Mouse (Mus musculus) hematopoietic stem cell, adult 5-6 weeks (primary cell): Measurements from ENCODE around the gene Gatad2b. TPM values are rescaled to one million over a fixed set of nuclear protein-coding genes. Genes with fewer than 3 reads are reported as not detected.
"Not testable (repeated sequence)": the region's sequence is repeated elsewhere in the genome, so short reads cannot be mapped to it uniquely, and the experiment has no call there.

Experiments
- ATAC-seq, 2 experiments: fragments of 125-278 bp in 1 of 2; replicated peaks in 1 of 2; 2 replicates each; pipeline ENCODE4 v1.8.0; 2016 to 2017; ENCODE audit warnings: inconsistent platforms in 2 of 2, mild to moderate bottlenecking in 2 of 2, moderate number of reproducible peaks in 2 of 2, low read depth in 1 of 2, moderate TSS enrichment in 1 of 2; ENCODE audit not compliant: low FRiP score in 2 of 2, poor library complexity in 2 of 2, severe bottlenecking in 2 of 2, insufficient read depth in 1 of 2, low TSS enrichment in 1 of 2
- total RNA-seq: library from RNA; stranded (forward); fragments of 172-1452, 232-1000 nt; gene quantifications from 2 replicates; pipeline ENCODE4 v1.2.3, GENCODE M21; 2017

Gatad2b gene
- total RNA-seq, 1 experiment from 2014 or later: 34.1 TPM

- no peak for ATAC-seq
These were observed 8.8 kb upstream of the Gatad2b start for GRCm38 (mm10) chr3:90284150-90284549.

DNA sequence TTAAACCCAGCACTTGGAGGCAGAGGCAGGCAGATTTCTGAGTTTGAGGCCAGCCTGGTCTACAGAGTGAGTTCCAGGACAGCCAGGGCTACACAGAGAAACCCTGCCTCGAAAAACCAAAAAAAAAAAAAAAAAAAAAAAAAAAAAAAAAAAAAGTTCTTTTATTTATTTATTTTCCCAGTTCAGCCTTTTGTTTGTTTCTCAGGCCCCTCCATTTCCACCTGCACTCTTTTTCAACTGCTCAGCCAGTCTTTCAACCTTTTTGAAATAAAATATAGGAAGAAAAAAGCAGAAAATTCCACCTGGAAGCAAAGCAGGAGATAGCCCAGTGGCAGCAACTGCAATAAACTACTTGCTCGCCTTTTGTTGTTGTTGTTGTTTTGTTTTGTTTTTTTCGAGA is 3.6 kb upstream of the Gatad2b start:
- not testable (repeated sequence) for ATAC-seq

DNA sequence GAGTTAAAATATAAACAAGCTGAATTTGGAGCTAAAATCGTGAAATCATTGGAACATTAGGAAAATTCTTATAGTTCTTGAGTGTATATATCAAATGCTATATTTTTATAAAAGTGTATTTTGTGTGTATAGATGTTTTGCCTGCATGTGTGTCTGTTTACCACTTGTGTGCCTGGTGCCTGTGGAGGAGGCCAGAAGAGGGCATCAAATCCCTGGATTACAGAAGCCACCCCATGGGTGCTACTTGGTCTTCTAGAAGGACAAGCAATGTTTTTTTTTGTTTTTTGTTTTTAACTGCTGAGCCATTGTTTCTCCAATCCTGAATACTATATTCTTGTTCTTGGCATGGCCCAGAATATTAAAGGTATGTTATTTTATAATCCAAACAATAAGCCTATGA is 2.4 kb upstream of the Gatad2b start:
- no peak for ATAC-seq

GRCm38 (mm10) chr3:90291982-90292344 is 1.0 kb upstream of the Gatad2b start:
- no peak for ATAC-seq

DNA sequence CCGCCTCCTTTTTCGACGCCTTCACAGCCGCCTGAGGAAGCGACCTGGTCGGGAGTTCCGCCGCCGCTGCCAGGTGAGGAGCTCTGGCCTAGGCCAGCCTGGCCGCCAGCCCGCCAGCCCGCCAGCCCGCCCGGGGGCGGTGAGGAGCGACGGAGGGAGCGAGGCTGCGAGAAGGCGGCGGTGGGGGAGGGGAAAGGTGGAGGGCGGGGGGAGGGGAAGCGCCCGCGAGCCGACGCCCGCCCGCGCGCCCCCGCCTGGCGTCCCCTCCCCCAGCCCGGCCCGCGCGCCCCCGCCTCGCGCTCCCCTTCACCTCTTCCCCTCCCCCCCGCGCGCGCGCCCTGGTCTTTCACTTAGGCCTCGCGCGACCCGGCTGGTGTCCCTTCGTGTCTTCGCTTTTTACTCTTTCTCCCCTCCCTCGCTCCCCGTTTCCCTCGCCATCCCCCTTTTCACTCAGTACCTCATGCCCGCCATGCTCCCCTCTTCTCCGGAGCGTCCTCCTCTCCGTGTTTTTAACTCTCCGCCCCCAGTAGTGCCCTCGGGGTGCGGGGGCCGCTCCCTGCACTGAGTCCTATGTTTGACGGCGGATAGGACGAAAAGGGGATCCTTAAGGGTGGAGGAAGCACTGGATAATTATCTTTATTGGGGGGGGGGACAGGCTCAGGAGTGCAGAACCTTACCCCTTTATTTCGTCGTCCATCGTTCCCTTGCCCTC is 530 bp downstream of the Gatad2b start:
- ATAC-seq: peak in 1 of 2 experiments; percentile 1; a peak in 1 of 4 replicates

- no peak for ATAC-seq
These were observed 1.1 kb downstream of the Gatad2b start for GRCm38 (mm10) chr3:90294064-90294440.

DNA sequence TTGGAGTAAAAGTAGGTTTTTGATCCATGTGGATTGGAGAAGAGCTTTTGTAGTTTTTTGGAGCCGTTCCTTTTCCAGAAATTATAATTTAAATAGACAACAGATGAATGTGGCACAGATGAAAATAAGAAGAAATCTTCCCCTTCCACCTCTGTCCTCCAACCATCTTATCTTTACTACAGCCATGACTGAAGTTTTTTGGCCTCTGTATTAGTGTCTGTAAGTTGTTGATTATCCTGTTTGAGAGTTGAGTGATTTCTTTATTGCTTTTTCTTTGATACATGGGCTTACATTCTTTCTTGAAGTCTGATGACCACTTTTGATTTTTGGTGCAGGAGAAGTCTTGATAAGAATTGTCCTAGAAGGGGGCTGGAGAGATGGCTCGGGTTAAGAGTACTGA is 1.7 kb downstream of the Gatad2b start:
- ATAC-seq: no peak

DNA sequence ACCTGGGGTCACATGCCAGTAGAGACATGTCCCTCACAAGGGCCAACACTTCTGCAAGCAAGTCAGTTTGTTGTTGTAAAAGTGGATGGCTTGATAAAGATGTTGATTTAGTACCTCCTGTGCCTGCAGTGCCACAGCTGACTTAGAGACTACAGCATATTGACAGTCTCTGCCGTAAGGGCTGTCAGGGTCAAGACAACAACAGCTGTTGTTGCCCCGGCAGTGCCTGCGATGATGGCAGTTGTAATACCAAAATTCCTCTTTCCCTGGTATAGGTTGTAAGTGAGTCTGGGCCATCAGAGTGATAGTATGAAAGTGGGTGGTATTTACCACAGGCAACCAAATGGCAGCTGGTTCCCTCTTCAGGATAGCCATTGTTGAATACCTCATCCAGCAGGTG is 12.8 kb downstream of the Gatad2b start:
- no peak for ATAC-seq

DNA sequence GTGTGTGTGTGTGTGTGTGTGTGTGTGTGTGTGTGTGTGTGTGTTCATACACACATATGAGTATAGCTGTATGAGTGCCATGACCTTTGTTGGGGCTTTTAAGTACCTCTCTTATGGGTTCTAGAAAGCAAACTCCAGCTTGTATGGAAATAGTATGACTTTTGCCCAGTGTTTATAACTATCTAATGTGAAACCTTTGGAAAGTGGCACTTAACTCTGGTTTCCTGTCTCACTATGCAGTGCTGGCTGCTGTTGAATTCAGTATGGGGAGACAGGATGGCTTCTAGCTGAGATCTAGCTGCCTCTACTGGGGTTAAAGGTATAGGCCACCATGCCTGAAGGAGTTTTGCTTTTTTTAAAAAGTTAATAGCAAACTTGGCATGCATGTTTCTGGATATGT is 16.6 kb downstream of the Gatad2b start:
- no peak for ATAC-seq

- ATAC-seq: no peak; a peak in 1 of 4 replicates
These were observed 20.4 kb downstream of the Gatad2b start for GRCm38 (mm10) chr3:90313367-90313766.

DNA sequence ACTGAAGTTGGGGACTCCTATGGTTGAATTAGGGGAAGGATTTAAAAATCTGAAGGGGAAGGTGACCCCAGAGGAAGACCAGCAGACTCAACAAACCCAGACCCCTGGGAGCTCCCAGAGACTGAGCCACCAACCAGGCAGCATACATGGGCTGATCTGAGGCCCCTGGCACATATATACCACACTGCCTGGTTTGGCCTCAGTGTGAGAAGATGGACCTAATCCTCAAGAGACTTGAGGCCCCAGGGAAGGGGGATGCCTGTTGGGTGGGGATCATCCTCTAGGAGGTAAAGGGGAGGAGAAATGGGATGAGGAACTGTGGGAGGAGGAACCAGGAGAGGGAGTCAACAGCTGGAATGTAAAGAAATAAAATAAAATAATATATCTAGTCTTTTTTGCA is 21.3 kb downstream of the Gatad2b start:
- no peak for ATAC-seq

- no peak for ATAC-seq
These were observed 29.3 kb downstream of the Gatad2b start for GRCm38 (mm10) chr3:90322289-90322688.

DNA sequence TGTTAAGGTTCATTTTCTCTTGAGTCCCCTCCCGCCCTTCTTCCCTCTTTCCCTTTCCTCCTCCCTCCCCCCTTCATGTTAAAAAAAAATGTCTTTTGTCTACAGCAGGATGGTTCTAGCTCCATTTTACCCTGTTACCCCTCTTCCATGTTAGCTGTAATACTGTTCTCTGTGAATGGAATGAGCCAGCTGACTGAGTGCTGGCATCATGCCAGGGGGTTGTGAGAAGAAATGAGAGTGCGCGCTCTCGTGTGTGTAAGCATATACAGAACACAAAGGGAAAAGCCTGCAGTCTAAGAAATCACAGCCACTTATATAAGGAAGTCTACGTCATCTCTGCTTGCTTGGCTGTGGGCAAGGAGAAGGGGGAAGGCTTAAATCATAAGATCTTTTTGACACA is 30.1 kb downstream of the Gatad2b start:
- peak; percentile 83 to 85 for ATAC-seq

GRCm38 (mm10) chr3:90332485-90332884 is 39.5 kb downstream of the Gatad2b start:
- no peak for ATAC-seq

- ATAC-seq: no peak
These were observed 42.5 kb downstream of the Gatad2b start for GRCm38 (mm10) chr3:90335517-90335916.

DNA sequence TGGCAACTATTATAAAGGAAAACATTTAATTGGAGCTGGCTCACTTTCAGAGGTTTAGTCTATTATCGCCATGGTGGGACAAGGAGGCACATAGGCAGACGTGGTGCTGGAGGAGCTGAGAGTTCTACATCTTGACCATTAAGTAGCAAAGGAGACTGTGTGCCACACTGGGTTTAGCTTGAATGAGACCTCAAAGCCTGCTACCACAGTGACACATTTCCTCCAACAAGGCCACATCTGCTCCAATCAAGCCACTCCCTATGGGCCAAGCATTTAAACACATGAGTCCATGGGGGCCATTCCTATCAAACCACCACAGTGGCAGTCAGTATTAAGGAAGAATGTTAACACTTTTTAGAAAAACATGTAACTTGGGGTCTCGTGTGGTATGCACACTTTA is 45.2 kb downstream of the Gatad2b start:
- ATAC-seq: no peak

- ATAC-seq: no peak
These were observed 47.2 kb downstream of the Gatad2b start for GRCm38 (mm10) chr3:90340177-90340576.

- not testable (repeated sequence) for ATAC-seq
These were observed 49.9 kb downstream of the Gatad2b start for GRCm38 (mm10) chr3:90342853-90343252.

DNA sequence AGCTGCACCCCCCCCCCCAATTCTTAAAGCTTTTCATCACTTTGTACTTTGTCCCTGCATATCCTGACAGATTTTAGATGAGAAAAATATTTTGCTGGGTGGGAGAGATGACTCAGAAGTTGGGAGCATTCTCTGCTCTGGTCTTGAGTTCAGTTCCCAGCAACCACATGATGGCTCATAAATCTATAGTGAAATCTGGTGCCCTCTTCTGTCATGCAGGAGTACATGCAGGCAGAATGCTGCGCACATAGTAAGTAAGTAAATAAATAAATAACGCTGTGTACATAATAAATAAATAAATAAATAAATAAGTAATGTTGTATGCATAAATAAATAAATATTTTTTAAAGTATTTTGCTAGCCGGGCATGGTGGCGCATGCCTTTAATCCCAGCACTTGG is 54.9 kb downstream of the Gatad2b start:
- ATAC-seq: no peak
